Mouse (Mus musculus) liver, embryonic 12.5 days (tissue): ENCODE results near the gene Efemp2. TPM values are rescaled to one million over a fixed set of nuclear protein-coding genes. Genes with fewer than 3 reads are reported as not detected.

Source experiments
- ATAC-seq: fragments of 200-750 bp; cut with Nextera tagmentation; 2 replicates; pipeline ENCODE4 v1.8.0; 2017; ENCODE audit warnings: moderate number of reproducible peaks, mild to moderate bottlenecking, moderate library complexity
- H3K27ac ChIP-seq: fragments of 300-500 bp; sonication (generic); 2 replicates; pipeline ENCODE4 v1.5.1; 2016; ENCODE audit warnings: mild to moderate bottlenecking
- H3K27me3 ChIP-seq: fragments of 300-500 bp; sonication (generic); replicated peaks from 2 replicates; pipeline ENCODE4 v1.6.1; 2016; ENCODE audit warnings: mild to moderate bottlenecking, moderate library complexity
- H3K36me3 ChIP-seq: fragments of 300-500 bp; sonication (generic); 2 replicates; pipeline ENCODE4 v1.6.1; 2016; ENCODE audit warnings: mild to moderate bottlenecking, moderate library complexity
- H3K4me1 ChIP-seq: fragments of 300-500 bp; sonication (generic); 2 replicates; pipeline ENCODE4 v1.6.1; 2016
- H3K4me2 ChIP-seq: fragments of 300-500 bp; sonication (generic); 2 replicates; pipeline ENCODE4 v1.6.1; 2016; ENCODE audit warnings: mild to moderate bottlenecking, moderate library complexity
- H3K4me3 ChIP-seq: fragments of 300-500 bp; sonication (generic); 2 replicates; pipeline ENCODE4 v1.5.1; 2016; ENCODE audit warnings: mild to moderate bottlenecking, moderate library complexity
- H3K9ac ChIP-seq: fragments of 300-500 bp; sonication (generic); 2 replicates; pipeline ENCODE4 v1.6.1; 2016; ENCODE audit warnings: mild to moderate bottlenecking, moderate library complexity
- H3K9me3 ChIP-seq: fragments of 300-500 bp; sonication (generic); replicated peaks from 2 replicates; pipeline ENCODE4 v1.6.1; 2016; ENCODE audit warnings: mild to moderate bottlenecking, moderate library complexity
- WGBS: fragments of 180-500 bp; shearing (Covaris S2); methylation state at CpG from one replicate; pipeline ENCODE4 v1.1.7; 2016; ENCODE audit not compliant: insufficient replicate concordance; 5-methylcytosine and 5-hydroxymethylcytosine counted together
- polyA plus RNA-seq: library from polyadenylated mRNA; unstranded; fragments of >200 nt; fragmentation: Nextera tagmentation; extraction: Ambion mirVana; gene quantifications from 2 replicates; pipeline ENCODE4 v1.2.1, GENCODE M21; 2016

The Efemp2 gene
- polyA plus RNA-seq, 1 experiment from 2014 or later = 30.0 TPM

GRCm38 (mm10) chr19:5432992-5433852, 40.5 kb upstream of the Efemp2 start:
- no peaks in the 10 kb centered on the region; the same call in 1 of the 2 replicates for H3K36me3 ChIP-seq
- 5% methylated on average over 16 of the region's 16 CpGs for WGBS
- no peaks in the 10 kb centered on the region for H3K9me3 ChIP-seq
- peak overlapping the region; percentile 57 for H3K9ac ChIP-seq
- peaks cover 20% of the 10 kb centered on the region for H3K4me1 ChIP-seq
- H3K27me3 ChIP-seq = peaks cover 16% of the 10 kb centered on the region; the same call in 1 of the 2 replicates
- ATAC-seq = peak; percentile 43
- H3K4me3 ChIP-seq = peak overlapping the region; percentile 40
- H3K4me2 ChIP-seq = peak overlapping the region; percentile 72
- H3K27ac ChIP-seq = peak overlapping the region; percentile 68

- Histone ChIP-seq H3K9ac (no peak overlapping the region; the same call in 1 of the 2 replicates), H3K27ac (no peak overlapping the region)
- WGBS = 46% methylated on average over 7 of the region's 7 CpGs
Observed at GRCm38 (mm10) chr19:5433951-5434350, 39.8 kb upstream of the Efemp2 start.

GRCm38 (mm10) chr19:5444371-5444908, 29.3 kb upstream of the Efemp2 start:
- Histone ChIP-seq H3K9ac (no peak overlapping the region), H3K27ac (no peak overlapping the region), H3K9me3 (peaks cover 8% of the 10 kb centered on the region; the same call in 1 of the 2 replicates), H3K27me3 (peaks cover 65% of the 10 kb centered on the region), H3K4me1 (peaks cover 23% of the 10 kb centered on the region), H3K4me3 (no peak overlapping the region), H3K4me2 (no peak overlapping the region), H3K36me3 (no peaks in the 10 kb centered on the region)
- no peak for ATAC-seq
- 51% methylated on average over 9 of the region's 9 CpGs for WGBS

More at GRCm38 (mm10) chr19:5433951-5434350, 39.8 kb upstream of the Efemp2 start:
- Histone ChIP-seq H3K9me3 (no peaks in the 10 kb centered on the region), H3K4me3 (0 out of 2 replicates have a peak overlapping the region, but pooled peaks have one; percentile 40), H3K27me3 (peaks cover 16% of the 10 kb centered on the region; the same call in 1 of the 2 replicates), H3K4me2 (peak overlapping the region; percentile 72), H3K4me1 (peaks cover 20% of the 10 kb centered on the region), H3K36me3 (no peaks in the 10 kb centered on the region; the same call in 1 of the 2 replicates)
- ATAC-seq = no peak

- Histone ChIP-seq H3K4me2 (no peak overlapping the region), H3K27ac (no peak overlapping the region), H3K4me1 (peaks cover 23% of the 10 kb centered on the region), H3K4me3 (no peak overlapping the region), H3K9ac (no peak overlapping the region), H3K27me3 (peaks cover 70% of the 10 kb centered on the region), H3K36me3 (no peaks in the 10 kb centered on the region), H3K9me3 (peaks cover 7% of the 10 kb centered on the region; the same call in 1 of the 2 replicates)
- ATAC-seq = no peak
- 38% methylated on average over 7 of the region's 7 CpGs for WGBS
Observed at GRCm38 (mm10) chr19:5444954-5445353, 28.8 kb upstream of the Efemp2 start.

GRCm38 (mm10) chr19:5445747-5446146, 28.0 kb upstream of the Efemp2 start:
- Histone ChIP-seq H3K27ac (no peak overlapping the region), H3K36me3 (no peaks in the 10 kb centered on the region), H3K4me2 (no peak overlapping the region), H3K9ac (no peak overlapping the region), H3K9me3 (no peaks in the 10 kb centered on the region), H3K27me3 (peaks cover 78% of the 10 kb centered on the region), H3K4me3 (no peak overlapping the region), H3K4me1 (peaks cover 23% of the 10 kb centered on the region)
- whole genome bisulfite sequencing = 75% methylated on average over 5 of the region's 5 CpGs
- no peak for ATAC-seq

GRCm38 (mm10) chr19:5447515-5448353, 26.0 kb upstream of the Efemp2 start, which contains the start of gene Fosl1:
Gene Fosl1 (plus strand): TSS chr19:5447547.
- 1% methylated on average over 70 of the region's 70 CpGs for WGBS
- peak; percentile 53; the same call in 1 of the 2 replicates for ATAC-seq
- H3K36me3 ChIP-seq = no peaks in the 10 kb centered on the region
- H3K4me3 ChIP-seq = peak within 1 kb of the TSS; percentile 59
- no peaks in the 10 kb centered on the region for H3K9me3 ChIP-seq
- H3K9ac ChIP-seq = peak within 1 kb of the TSS; percentile 56
- H3K4me2 ChIP-seq = peak within 1 kb of the TSS; percentile 90
- H3K27me3 ChIP-seq = peaks cover 83% of the 10 kb centered on the region
- H3K27ac ChIP-seq = no peak within 1 kb of the TSS
- peaks cover 23% of the 10 kb centered on the region for H3K4me1 ChIP-seq

GRCm38 (mm10) chr19:5448354-5449150, 25.2 kb upstream of the Efemp2 start:
- Histone ChIP-seq H3K4me3 (peak overlapping the region; percentile 59), H3K4me1 (peaks cover 23% of the 10 kb centered on the region), H3K36me3 (peaks cover under 1% of the 10 kb centered on the region; the same call in 1 of the 2 replicates), H3K27ac (no peak overlapping the region), H3K4me2 (peak overlapping the region; percentile 90), H3K9ac (peak overlapping the region; percentile 56), H3K9me3 (no peaks in the 10 kb centered on the region), H3K27me3 (peaks cover 82% of the 10 kb centered on the region)
- ATAC-seq = peak; percentile 79
- 6% methylated on average over 36 of the region's 36 CpGs for WGBS

GRCm38 (mm10) chr19:5449673-5450072, 24.1 kb upstream of the Efemp2 start:
- 59% methylated on average over 3 of the region's 3 CpGs for WGBS
- no peaks in the 10 kb centered on the region for H3K9me3 ChIP-seq
- ATAC-seq = no peak
- H3K9ac ChIP-seq = no peak overlapping the region
- no peak overlapping the region for H3K27ac ChIP-seq
- peaks cover 71% of the 10 kb centered on the region for H3K27me3 ChIP-seq
- H3K4me1 ChIP-seq = peaks cover 23% of the 10 kb centered on the region
- H3K4me2 ChIP-seq = no peak overlapping the region
- H3K4me3 ChIP-seq = no peak overlapping the region
- H3K36me3 ChIP-seq = peaks cover 11% of the 10 kb centered on the region

- Histone ChIP-seq H3K4me3 (no peak overlapping the region), H3K27me3 (peaks cover 50% of the 10 kb centered on the region), H3K9ac (no peak overlapping the region), H3K36me3 (peaks cover 19% of the 10 kb centered on the region), H3K9me3 (no peaks in the 10 kb centered on the region), H3K4me2 (no peak overlapping the region), H3K27ac (no peak overlapping the region), H3K4me1 (peaks cover 43% of the 10 kb centered on the region)
- 55% methylated on average over 6 of the region's 6 CpGs for WGBS
- ATAC-seq = no peak
Observed at GRCm38 (mm10) chr19:5451766-5452165, 22.0 kb upstream of the Efemp2 start.

GRCm38 (mm10) chr19:5455037-5455436, 18.7 kb upstream of the Efemp2 start:
- WGBS = 70% methylated on average over 12 of the region's 12 CpGs
- Histone ChIP-seq H3K4me1 (peaks cover 39% of the 10 kb centered on the region), H3K27me3 (peaks cover 22% of the 10 kb centered on the region), H3K36me3 (peaks cover 19% of the 10 kb centered on the region), H3K9me3 (no peaks in the 10 kb centered on the region), H3K9ac (no peak overlapping the region), H3K4me2 (peak overlapping the region; percentile 87), H3K4me3 (no peak overlapping the region), H3K27ac (no peak overlapping the region)
- no peak for ATAC-seq

- Histone ChIP-seq H3K9ac (peak overlapping the region; percentile 73; the same call in 1 of the 2 replicates), H3K36me3 (peaks cover 19% of the 10 kb centered on the region), H3K4me3 (peak overlapping the region; percentile 69), H3K27me3 (peaks cover 17% of the 10 kb centered on the region), H3K9me3 (no peaks in the 10 kb centered on the region), H3K4me2 (peak overlapping the region; percentile 87), H3K27ac (no peak overlapping the region), H3K4me1 (peaks cover 42% of the 10 kb centered on the region)
- WGBS = 68% methylated on average over 8 of the region's 8 CpGs
- no peak for ATAC-seq
Observed at GRCm38 (mm10) chr19:5455568-5455967, 18.2 kb upstream of the Efemp2 start.
